Mouse (Mus musculus): ENCODE results near the gene Zbtb38. TPM values are rescaled to one million over a fixed set of nuclear protein-coding genes. Genes with fewer than 3 reads are reported as not detected.

Gene Zbtb38
- polyA plus RNA-seq, 1 experiment from 2014 or later, result 38.5 TPM

GRCm38 (mm10) chr9:96699276-96700035, 53.2 kb downstream of the Zbtb38 start:
- no peak for ATAC-seq (ENCODE audit: low read depth)
- Histone ChIP-seq H3K36me3 (peaks cover 32% of the 10 kb centered on the region), H3K4me3 (no peak overlapping the region), H3K27ac (replicated peaks) (no peak overlapping the region), H3K9ac (no peak overlapping the region), H3K4me2 (no peak overlapping the region), H3K4me1 (replicated peaks) (no peaks in the 10 kb centered on the region), H3K27me3 (no peaks in the 10 kb centered on the region), H3K9me3 (peaks cover 4% of the 10 kb centered on the region; the same call in 1 of the 2 replicates)
- 97% methylated on average over 6 of the region's 6 CpGs for WGBS

GRCm38 (mm10) chr9:96696788-96697492, 55.7 kb downstream of the Zbtb38 start:
- Histone ChIP-seq H3K4me1 (replicated peaks) (no peaks in the 10 kb centered on the region), H3K4me3 (no peak overlapping the region), H3K4me2 (no peak overlapping the region), H3K27ac (replicated peaks) (no peak overlapping the region), H3K36me3 (peaks cover 26% of the 10 kb centered on the region), H3K9ac (no peak overlapping the region), H3K9me3 (peaks cover 4% of the 10 kb centered on the region; the same call in 1 of the 2 replicates), H3K27me3 (no peaks in the 10 kb centered on the region)
- ATAC-seq (ENCODE audit: low read depth), result no peak
- WGBS, result 92% methylated on average over 14 of the region's 14 CpGs

- H3K27ac ChIP-seq (replicated peaks), result no peak overlapping the region
Observed at GRCm38 (mm10) chr9:96696141-96696561, 56.5 kb downstream of the Zbtb38 start.

GRCm38 (mm10) chr9:96690461-96690863, 62.2 kb downstream of the Zbtb38 start:
- no peaks in the 10 kb centered on the region for H3K27me3 ChIP-seq
- no peak overlapping the region for H3K4me2 ChIP-seq
- no peak overlapping the region for H3K4me3 ChIP-seq
- H3K9me3 ChIP-seq, result no peaks in the 10 kb centered on the region
- H3K36me3 ChIP-seq, result peaks cover 34% of the 10 kb centered on the region
- no peak overlapping the region for H3K9ac ChIP-seq
- WGBS, result 78% methylated on average over 4 of the region's 4 CpGs
- no peak overlapping the region for H3K27ac ChIP-seq (replicated peaks)
- no peaks in the 10 kb centered on the region for H3K4me1 ChIP-seq (replicated peaks)
- ATAC-seq (ENCODE audit: low read depth), result no peak

More at GRCm38 (mm10) chr9:96696141-96696561, 56.5 kb downstream of the Zbtb38 start:
- Histone ChIP-seq H3K4me1 (replicated peaks) (no peaks in the 10 kb centered on the region), H3K9ac (no peak overlapping the region), H3K4me3 (no peak overlapping the region), H3K36me3 (peaks cover 18% of the 10 kb centered on the region), H3K27me3 (no peaks in the 10 kb centered on the region), H3K4me2 (no peak overlapping the region), H3K9me3 (peaks cover 4% of the 10 kb centered on the region; the same call in 1 of the 2 replicates)
- WGBS, result 77% methylated on average over 12 of the region's 12 CpGs
- ATAC-seq (ENCODE audit: low read depth), result no peak

GRCm38 (mm10) chr9:96689076-96689475, 63.6 kb downstream of the Zbtb38 start:
- Histone ChIP-seq H3K36me3 (peaks cover 37% of the 10 kb centered on the region), H3K9me3 (no peaks in the 10 kb centered on the region), H3K4me1 (replicated peaks) (no peaks in the 10 kb centered on the region), H3K9ac (no peak overlapping the region), H3K27me3 (no peaks in the 10 kb centered on the region), H3K4me3 (no peak overlapping the region), H3K27ac (replicated peaks) (no peak overlapping the region), H3K4me2 (no peak overlapping the region)
- ATAC-seq (ENCODE audit: low read depth), result no peak
- WGBS, result 96% methylated on average over 4 of the region's 4 CpGs

- Histone ChIP-seq H3K27me3 (no peaks in the 10 kb centered on the region), H3K4me1 (replicated peaks) (no peaks in the 10 kb centered on the region), H3K9ac (no peak overlapping the region), H3K9me3 (no peaks in the 10 kb centered on the region), H3K4me2 (no peak overlapping the region), H3K27ac (replicated peaks) (no peak overlapping the region), H3K4me3 (no peak overlapping the region), H3K36me3 (peaks cover 37% of the 10 kb centered on the region)
- no peak for ATAC-seq (ENCODE audit: low read depth)
- 88% methylated on average over 21 of the region's 21 CpGs for WGBS
Observed at GRCm38 (mm10) chr9:96688194-96688875, 64.3 kb downstream of the Zbtb38 start.

GRCm38 (mm10) chr9:96687591-96688186, 64.9 kb downstream of the Zbtb38 start:
- no peaks in the 10 kb centered on the region for H3K9me3 ChIP-seq
- peaks cover 37% of the 10 kb centered on the region for H3K36me3 ChIP-seq
- no peak overlapping the region for H3K4me2 ChIP-seq
- WGBS, result 79% methylated on average over 20 of the region's 20 CpGs
- no peak overlapping the region for H3K9ac ChIP-seq
- ATAC-seq (ENCODE audit: low read depth), result no peak
- H3K27ac ChIP-seq (replicated peaks), result no peak overlapping the region
- H3K27me3 ChIP-seq, result no peaks in the 10 kb centered on the region
- H3K4me3 ChIP-seq, result no peak overlapping the region
- no peaks in the 10 kb centered on the region for H3K4me1 ChIP-seq (replicated peaks)

GRCm38 (mm10) chr9:96685600-96686084, 67.0 kb downstream of the Zbtb38 start:
- no peak overlapping the region for H3K27ac ChIP-seq (replicated peaks)
- WGBS, result 91% methylated on average over 18 of the region's 18 CpGs
- H3K4me2 ChIP-seq, result no peak overlapping the region
- no peaks in the 10 kb centered on the region for H3K27me3 ChIP-seq
- H3K4me3 ChIP-seq, result no peak overlapping the region
- H3K36me3 ChIP-seq, result peaks cover 37% of the 10 kb centered on the region
- no peaks in the 10 kb centered on the region for H3K9me3 ChIP-seq
- no peaks in the 10 kb centered on the region for H3K4me1 ChIP-seq (replicated peaks)
- ATAC-seq (ENCODE audit: low read depth), result no peak
- no peak overlapping the region for H3K9ac ChIP-seq

GRCm38 (mm10) chr9:96684866-96685599, 67.6 kb downstream of the Zbtb38 start:
- H3K4me1 ChIP-seq (replicated peaks), result no peaks in the 10 kb centered on the region
- H3K27me3 ChIP-seq, result no peaks in the 10 kb centered on the region
- H3K9me3 ChIP-seq, result no peaks in the 10 kb centered on the region
- H3K9ac ChIP-seq, result no peak overlapping the region
- WGBS, result 80% methylated on average over 14 of the region's 14 CpGs
- no peak overlapping the region for H3K4me2 ChIP-seq
- H3K27ac ChIP-seq (replicated peaks), result no peak overlapping the region
- no peak overlapping the region for H3K4me3 ChIP-seq
- peaks cover 37% of the 10 kb centered on the region for H3K36me3 ChIP-seq
- ATAC-seq (ENCODE audit: low read depth), result no peak

- Histone ChIP-seq H3K9me3 (no peaks in the 10 kb centered on the region), H3K27ac (replicated peaks) (no peak overlapping the region), H3K4me2 (no peak overlapping the region), H3K9ac (no peak overlapping the region), H3K4me1 (replicated peaks) (no peaks in the 10 kb centered on the region), H3K4me3 (no peak overlapping the region), H3K27me3 (no peaks in the 10 kb centered on the region), H3K36me3 (peaks cover 37% of the 10 kb centered on the region)
- no peak for ATAC-seq (ENCODE audit: low read depth)
- WGBS, result 91% methylated on average over 4 of the region's 4 CpGs
Observed at GRCm38 (mm10) chr9:96684165-96684792, 68.4 kb downstream of the Zbtb38 start.

- no peak overlapping the region for H3K4me2 ChIP-seq
- no peaks in the 10 kb centered on the region for H3K4me1 ChIP-seq (replicated peaks)
- no peaks in the 10 kb centered on the region; the same call in 1 of the 2 replicates for H3K36me3 ChIP-seq
- H3K27me3 ChIP-seq, result no peaks in the 10 kb centered on the region
- no peaks in the 10 kb centered on the region for H3K9me3 ChIP-seq
- no peak overlapping the region for H3K27ac ChIP-seq (replicated peaks)
- no peak for ATAC-seq (ENCODE audit: low read depth)
- no peak overlapping the region for H3K9ac ChIP-seq
- WGBS, result 86% methylated on average over 5 of the region's 5 CpGs
- H3K4me3 ChIP-seq, result no peak overlapping the region
Observed at GRCm38 (mm10) chr9:96678611-96679010, 74.0 kb downstream of the Zbtb38 start.

Data from neural tube, embryonic 13.5 days (tissue).